Mouse (Mus musculus) adrenal gland, postnatal 10 days (tissue): ENCODE data around the gene Thada. TPM values are rescaled to one million over a fixed set of nuclear protein-coding genes. Genes with fewer than 3 reads are reported as not detected.

ENCODE experiments used
- DNase-seq: peaks from one replicate; pipeline ENCODE4 v3.0.0; 2021; ENCODE audit warnings: mixed read lengths
- total RNA-seq, 2 experiments: library from RNA; stranded (reverse); gene quantifications; 2 replicates each; pipeline ENCODE4 v1.2.3; 2021

The Thada gene
- total RNA-seq, 2 experiments from 2014 or later = 13.0 to 18.4 TPM

DNA sequence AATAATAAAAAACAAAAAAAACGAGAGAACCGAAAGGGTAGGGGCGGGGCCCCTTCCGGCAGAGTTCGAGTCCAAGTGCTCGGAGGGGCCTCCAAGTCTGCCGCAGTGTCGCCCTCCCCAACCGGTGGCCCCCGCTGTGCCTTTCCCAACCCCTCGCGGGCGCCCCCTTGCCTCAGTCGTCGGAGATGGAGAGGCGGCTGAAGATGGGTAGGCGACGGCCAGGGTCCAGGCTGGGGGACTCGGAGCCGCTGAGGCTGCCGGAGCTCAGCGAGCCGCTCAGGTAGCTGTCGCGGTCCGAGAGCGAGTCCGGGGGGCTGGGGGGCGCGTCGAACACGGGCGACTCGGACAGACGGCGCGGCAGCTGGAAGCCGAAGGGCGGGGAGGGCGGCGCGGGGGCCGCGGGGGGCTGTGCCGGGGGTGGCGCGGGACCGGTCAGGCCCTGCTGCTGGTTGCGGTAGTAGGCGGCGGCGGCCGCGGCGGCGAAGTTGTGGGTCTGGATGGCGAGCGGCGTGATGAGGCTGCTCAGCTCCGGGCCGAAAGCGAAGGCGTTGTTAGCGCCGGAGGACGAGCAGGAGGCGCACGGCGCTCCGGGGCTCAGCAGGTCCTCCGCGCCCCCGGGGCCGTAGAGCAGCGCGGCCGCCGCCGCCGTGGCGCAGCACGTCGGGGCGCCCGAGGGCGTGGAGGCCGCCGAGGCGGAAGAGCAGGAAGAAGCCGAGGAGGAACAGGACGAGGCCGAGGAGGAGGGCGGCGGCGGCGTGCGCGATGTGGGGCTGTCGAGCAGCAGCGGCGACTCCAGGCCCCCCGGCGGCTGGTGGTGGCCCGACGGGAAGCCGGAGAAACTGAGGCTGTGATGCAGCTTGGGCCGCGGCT, 280.2 kb downstream of the Thada start:
- DNase-seq = peak; percentile 75

DNA sequence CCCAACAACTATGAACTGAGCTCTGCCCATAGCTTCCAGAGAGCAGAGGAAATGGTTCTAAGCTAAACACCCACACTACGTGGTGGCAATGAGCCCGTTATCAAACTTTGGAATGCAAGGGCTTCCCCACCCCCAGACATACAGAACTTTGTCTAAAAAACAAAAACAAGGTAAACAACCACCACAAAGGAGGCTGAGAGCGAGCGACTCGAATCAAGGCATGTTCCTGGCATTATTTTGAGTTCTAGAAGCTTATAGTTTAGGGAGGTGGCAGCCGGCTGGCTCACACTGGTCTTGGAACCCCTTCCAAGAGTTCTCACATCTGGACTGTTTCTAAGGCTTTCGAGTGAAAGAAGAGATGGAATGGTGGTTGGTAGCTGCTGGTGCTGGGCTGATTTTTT, 281.0 kb downstream of the Thada start:
- DNase-seq = no peak

DNA sequence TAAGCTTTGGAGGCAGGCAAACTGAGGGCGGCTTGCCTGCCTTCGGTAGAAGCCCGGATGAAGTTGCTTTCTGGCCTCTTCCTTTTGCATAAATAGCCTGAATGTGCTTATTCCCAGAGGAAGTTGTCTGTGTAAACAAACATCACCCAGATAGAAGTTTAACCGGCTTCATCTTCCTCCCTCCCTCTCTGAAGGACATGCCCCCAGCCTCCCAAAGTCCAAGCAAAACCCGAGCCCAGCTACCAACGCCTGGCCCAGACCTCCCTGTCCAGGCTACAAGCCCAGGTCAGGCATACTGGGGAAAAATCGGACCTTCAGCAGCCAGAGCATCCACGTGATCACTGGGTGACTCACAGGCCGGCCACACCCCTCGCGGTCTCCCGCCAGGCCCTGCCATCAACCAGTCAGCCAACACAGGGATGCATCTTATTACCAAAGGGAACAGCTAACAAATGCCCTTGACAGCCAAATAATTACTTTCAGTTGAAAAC, 282.7 kb downstream of the Thada start:
- DNase-seq = peak; percentile 94

DNA sequence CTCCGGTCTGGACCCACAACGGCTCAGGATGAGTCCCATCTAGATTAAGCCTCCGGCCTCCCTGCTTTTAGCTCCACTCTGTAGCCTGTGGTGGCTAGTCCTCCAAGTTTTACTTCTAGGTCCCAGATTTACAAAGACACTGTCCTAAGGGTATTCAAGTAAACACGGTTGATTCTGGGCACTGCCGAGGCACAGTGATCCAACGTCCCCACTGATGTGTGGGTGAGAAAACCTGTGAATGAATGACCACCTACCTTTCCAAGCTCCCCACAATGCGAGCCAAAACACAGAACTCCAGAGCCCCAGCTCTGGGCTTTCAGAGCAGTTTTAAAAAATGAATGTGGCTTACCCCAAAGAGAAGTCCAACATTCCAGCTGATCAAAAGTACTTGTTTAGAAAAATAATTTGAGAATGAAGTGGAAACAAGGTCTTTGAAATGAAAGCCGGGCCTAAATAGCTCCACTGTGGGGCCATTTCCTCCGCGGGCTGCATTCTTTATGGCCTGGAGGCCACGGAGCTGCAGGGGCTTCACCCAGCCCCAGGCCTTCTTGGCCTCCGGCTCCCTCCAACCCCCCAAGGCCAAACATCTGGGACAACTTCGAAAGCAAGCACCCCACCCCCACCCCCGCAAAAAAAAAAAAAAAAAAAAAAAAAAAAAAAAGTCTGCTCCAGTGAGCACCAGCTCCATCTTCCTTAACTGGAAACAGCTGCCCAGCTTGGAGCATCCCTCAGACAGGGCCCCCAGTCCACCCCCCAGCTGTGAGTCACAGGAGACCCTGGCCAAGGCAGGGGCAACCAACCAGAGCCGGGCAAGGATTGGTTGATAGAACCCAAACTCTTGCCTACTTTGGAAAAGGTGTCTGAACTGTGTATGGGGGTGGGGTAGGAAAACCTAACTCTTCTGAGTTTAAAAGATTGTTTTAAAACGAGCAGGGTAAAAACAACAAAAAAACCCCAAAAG, 283.4 kb downstream of the Thada start:
- peak; percentile 59 for DNase-seq

DNA sequence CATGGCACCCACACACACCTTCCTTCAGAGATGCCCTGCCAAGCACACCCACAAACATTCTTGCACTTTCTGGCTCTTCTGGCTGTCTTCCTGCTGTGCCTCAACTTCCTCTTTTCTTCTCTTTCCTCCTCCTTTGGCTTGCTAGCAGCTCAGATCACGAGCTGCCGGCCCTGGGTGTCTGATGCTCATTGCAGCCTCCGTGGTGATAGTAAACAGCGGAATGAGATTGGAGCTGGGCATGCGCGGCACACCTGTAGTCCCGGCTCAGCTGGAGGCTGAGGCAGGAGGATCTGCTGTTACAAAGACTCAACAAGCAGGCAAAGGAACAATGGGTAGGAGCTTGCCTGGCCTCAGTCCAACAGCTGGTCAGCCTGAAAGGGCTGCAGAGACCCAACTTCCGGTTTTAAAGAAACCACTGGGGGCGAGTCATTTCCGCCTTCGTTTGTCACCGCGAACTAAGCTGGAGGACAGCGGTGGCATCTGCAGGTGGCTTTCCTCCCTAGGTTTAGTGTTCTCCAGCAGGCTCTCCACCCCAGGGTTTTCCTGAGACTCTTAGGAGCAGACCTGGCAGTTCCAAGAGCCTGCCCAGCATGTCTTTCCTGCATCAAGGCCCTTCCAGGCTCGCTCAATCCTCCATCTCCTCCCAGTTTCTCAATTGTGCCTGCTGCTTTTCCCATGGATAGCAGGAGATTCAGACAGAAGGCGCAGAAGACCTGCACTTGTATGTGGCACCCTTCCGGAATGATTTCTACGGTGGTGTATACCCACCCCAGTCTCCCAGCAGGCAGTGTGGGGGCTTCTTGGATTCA, 284.3 kb downstream of the Thada start:
- peak; percentile 66 for DNase-seq

DNA sequence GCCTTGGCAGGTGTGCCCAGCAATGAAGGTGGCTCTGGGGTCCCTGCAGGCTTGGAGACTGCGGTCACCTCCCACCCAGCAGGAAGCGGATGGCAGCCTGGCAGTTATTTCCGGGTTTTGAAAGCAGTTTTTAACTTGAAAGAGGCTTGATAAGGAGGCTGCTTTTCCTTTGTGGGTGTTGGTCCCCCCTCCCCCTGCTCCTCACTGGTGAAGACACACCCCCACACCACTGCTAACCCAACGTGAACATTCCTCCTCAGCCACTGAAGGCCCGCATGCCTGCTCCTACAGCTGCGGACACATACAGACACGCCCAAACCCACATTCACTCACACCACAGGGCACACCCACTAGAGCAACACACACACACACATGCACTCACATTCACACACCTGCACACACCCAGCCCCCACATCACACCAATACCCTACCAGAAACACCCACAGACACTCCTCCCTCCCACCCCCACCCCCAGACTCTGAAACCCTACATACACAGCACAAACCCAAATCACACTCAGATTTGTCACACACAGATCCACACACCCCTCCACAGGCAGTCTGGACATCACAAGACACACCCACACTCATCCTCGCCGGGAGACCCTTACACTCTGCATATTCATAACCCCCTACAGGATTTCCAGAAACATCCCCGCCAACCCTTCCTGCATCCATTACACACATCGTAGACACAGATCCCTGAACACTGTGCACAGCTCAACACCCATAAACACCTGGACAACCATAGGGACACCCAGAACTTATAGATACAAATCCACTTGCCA, 285.1 kb downstream of the Thada start:
- peak; percentile 47 for DNase-seq

DNA sequence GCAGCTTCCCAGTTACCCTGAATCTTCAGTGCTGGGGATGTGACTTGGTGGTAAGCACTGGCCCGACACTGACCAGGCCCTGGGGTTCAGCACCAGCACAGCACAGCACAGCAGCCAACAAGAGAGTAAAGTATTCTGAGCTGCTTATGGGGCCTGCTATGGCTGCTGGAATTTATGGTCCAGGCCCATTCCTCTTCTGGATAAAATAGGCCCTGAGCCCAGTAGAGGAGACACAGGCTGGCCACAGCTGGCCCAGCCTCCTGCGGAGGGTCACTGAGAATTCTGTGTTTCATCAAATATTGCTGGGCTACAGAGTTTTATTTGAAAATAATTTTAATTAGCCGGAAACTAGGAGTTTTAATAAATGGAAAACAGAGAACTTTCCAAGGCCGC, 286.0 kb downstream of the Thada start:
- DNase-seq = peak; percentile 4

DNA sequence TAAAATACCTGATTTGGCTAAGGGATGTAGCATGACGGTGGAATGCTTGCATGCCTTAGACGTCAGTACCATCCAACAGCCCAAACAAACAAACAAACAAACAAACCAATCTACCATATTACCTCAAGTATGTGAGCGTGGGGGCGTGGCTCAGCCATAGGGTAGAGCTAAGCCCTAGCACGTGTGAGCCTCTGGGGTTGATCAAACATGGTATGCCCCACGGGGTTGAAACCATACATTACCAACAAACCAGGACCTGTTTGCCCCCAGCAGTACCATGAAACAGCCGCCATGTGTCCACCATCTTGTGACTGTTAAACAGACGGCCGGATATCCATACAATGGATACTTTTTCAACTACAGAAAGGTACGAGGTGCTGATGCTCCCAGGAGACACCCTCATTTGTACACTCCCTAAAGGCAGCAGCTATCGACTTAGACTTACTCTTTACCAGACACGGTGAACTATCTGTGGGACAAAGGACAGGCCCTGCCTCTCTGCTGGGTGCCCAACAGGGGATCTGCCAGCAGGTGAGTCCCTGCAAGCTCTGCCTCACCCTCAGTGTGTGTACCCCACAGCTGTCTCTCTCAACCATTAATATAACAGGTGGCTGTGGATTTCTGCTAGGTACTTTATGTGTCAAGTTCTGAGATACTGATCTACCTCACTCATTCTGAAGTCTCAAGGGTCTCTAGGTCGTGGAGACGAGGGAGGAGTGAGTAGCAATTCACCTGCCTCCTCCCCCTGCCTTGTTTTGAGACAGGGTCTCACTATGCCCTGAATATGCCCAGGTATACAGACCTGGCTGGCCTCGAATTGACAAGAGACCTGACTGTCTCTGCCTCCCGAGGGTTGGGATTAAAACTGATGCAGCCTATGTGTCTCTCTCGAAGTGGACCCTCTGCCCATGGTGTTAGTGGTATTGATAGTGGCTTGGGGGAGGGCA, 286.7 kb downstream of the Thada start:
- peak; percentile 0 for DNase-seq

DNA sequence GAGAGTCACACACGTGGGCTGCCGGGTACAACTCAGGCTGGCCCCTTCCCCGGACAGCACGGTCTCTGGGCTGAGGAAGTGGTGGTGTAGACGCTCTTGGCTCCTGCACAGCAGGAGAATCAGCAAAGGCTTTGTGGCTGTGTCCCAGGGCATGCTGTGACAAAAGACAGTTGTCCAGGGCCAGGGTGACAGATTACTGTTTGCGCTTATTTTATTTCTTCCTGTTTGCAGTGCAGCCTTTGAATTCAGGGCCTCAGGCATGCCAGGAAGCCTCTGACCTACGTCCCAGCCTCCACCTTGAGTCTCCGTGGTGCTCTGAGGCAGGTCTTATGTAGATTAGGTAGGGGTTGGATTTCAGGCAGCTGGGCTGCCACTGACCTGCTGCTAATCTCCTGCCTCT, 288.5 kb downstream of the Thada start:
- DNase-seq = peak; percentile 21

DNA sequence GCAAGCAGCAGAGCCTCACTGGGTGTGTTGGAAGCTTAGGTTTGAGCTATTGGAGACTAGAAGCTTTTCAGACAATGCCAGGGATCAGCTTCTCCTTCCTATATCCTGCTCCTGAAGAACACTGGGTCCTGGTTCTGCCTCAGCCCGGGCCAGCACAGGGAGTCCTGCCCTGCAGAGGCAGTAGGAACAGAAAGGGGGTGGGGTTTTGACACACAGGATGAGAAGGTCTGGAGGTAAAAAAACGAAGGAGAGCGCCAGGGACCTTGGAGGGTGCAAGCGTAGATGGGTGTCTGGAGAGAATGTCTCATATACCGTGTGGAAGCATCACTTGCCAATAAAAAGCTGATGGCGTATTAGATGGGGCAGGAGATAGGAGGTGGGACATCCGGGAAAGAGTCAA, 289.6 kb downstream of the Thada start:
- peak; percentile 1 for DNase-seq

DNA sequence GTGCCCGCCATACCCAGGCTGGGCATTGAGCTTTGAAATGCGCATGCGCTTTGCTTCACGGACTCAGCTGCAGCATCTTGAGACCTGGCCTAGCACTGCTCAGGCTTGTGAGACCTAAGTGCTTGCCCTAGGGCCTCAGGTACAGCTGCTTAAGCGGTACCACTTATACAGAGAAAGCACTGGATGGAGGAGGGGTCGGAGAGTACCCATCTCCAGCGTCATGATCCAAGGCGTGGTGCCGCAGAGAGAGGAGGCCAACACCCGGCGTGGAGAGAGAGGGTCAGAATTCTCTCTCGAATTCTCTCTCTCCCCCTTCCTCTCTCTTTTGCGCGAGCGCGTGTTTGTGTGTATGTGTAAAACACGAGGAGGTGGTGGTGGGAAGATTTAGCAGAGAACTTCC, 290.8 kb downstream of the Thada start:
- peak; percentile 0 for DNase-seq

DNA sequence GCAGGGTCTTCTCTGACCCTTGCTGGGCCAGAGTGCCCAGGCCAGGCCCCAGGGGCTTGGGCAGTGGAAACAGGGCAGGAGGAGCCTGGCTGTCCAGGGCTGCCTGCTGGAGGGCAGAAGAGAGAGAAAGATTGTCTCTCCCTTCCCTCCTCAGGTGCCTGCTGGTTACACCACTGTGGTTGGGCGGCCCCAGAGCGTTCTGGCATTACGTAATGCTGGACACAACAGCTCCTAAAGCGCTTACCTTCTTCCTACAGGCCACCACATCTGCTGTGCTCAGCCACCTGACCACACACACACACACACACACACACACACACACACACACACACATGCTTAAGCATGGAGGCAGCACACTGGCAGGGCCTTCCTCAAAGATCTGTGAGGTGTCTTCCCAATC, 298.6 kb downstream of the Thada start:
- DNase-seq = peak; percentile 6

DNA sequence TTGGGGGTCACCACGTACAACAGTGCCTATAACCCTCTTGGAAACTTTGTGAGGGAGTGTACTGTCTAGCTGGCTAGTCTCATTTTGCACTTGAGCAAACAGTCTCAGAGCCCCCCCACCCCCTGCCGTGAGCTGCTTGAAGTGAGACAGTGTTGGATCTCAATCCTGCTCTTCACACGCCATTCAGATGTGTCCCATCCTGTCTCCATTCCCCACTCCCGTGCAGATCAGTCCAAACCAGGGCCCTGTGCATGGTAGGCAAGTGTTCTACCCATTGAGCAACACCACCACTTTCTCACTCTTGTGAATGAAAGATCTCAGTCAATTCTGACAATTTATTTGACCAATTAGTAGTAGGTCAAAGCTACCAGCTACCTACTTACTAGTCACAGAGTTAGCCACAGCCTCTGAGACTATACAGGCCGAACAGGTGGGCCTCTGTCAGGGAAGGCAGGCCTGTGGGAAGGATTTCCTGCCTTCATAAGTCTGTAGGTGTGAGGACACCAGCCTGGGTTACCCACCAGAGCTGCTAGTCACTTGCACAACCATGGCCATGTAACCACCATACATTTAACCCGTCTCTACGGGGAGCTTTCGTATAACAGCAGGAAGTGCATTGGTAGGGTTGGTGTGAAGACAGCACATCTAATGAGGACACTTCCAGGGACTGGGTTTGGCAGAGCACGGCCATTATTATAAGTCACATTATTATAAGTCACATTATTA, 299.7 kb downstream of the Thada start:
- peak; percentile 1 for DNase-seq

DNA sequence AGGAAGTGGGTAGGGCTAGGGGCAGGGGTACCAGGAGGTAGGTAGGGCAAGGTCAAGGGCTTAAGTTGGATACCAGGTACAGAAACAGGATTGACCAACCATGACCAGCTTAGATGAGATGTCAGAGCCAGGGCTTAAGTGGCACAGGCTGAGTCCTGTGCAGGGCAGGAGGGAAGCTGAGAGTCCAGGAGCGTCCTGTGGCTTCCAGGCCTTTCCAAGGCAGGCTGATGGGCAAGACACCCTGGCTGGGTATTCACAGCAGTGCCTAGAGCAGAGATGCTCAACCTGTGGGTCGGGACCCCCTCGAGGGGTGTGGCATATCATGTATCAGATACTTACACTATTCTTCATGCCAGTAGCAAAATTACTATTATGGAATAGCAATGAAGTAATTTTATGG, 300.3 kb downstream of the Thada start:
- DNase-seq = no peak

DNA sequence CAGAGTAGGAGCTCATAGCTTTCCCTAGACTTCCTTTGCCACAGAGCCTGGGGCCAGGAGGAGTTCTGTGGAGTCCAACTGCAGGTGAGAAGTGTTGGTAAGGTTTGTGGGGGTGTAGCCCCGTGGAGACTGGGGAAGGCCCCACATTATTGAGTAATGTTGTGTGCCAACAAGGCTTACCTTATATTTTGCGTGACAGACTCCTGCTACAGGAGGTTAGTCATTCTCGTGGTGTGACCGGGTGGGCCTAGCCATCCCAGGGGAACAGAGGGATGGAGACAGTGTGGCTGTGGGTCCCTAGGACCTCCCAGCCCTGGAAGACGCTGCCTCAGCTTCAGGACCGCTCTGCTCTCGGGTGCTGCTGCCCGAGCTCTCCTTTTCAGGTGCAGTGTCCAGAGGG, 301.9 kb downstream of the Thada start:
- peak; percentile 0 for DNase-seq

DNA sequence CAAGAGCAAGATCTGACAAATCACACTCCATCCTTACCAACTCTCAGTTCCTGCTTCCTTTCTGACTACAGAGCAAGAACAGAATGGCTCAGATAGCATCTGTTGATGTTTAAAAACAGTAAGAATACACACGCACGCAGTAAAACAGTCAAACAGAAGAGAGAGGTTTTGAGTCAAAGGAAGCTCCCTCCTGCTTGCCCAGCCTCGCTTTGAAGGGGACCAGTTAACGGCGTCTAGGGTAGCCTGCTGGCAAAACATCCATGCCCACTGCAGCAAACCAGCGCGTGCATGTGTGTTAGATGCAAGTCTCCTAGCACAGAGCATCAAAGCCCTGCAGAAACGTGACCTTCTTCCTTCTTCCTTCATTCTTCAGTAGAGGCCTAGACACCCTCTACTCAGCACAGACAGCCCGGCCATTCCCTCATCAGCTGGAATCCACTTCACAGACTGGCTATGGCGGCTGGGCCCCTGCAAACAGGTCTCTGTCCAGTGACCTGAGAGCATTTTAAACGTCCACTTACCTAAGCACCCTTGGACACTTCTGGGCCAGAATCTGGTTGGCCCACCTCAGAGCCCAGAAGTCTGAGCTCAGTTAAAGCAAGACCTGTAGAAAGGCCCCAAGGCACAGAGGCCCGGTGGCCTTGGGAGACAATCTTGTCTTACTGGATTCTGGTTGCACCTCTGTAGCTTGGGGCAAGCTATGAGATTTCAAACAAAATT, 302.8 kb downstream of the Thada start:
- DNase-seq = peak; percentile 1

DNA sequence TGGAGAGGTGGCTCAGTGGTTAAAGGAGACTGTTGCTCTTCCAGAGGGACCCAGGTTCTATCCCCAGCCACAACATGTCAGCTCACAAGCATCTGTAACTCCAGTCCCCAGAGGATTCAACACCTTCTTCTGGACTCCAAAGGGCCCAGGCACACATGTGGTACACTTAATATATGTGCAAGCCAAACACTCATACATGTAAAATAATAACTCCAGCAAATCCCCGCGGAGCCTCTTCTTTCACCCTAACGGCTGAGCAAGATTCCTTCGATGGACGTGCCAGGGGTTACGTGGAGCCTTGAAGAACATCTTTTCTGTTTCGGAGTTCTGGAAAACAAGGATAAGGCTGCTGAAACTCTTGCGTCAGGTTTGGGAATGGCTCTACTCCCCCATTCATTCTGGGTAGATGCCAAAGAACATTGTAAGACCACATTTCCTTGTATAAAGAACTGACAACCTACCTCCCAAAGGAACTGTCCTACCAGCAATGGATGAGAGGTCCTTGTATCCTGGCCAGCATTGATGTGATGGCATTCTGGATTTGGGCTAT, 303.7 kb downstream of the Thada start:
- peak; percentile 0 for DNase-seq

DNA sequence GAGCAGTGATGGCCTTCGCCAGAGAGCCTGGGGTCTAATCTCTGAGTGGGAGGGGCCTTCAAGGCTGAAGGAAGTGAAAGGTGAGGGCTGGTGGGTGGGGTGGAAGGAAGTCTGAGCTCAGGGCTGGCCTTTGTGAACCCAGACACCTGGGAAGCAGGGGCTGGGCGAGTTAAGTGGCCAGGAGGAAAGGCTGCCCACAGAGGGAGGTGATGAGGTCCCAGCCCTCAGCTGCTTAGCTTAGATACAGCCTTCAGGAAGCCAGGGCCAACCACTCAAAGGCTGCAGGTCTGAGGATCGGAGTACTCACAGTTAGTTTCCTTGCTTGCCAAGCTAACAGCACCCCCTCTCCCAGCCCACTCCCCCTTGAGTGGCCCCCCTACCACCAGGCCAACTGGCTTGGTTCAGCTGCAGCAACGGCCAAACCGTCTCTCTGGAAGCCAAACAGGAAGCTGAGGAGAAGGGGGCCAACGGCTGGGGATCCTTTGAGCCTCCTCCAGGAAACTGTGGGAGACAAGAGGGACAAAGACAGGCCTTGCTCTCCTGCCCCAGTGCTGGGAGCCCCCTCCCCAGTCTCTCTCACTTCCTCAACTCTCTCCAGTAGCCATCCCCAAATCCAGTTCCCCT, 304.7 kb downstream of the Thada start:
- peak; percentile 6 for DNase-seq
